Mouse (Mus musculus) stomach, postnatal 0 days (tissue): ENCODE results near the gene Olfr732.

ENCODE experiments used
- CTCF ChIP-seq: IDR thresholded peaks from 2 replicates; pipeline ENCODE4 v1.5.1; 2016; ENCODE audit warnings: antibody characterized with exemption, low read depth, mild to moderate bottlenecking, moderate library complexity
- EP300 ChIP-seq: optimal IDR thresholded peaks from 2 replicates; pipeline ENCODE3; 2016; ENCODE audit warnings: antibody characterized with exemption

GRCm38 (mm10) chr14:50301422-50301821, 17.4 kb upstream of the Olfr732 start, which contains the start of gene Olfr733:
- TF ChIP-seq CTCF: no peak
- no peak for TF ChIP-seq EP300
